17 mouse cellular contexts compared by ENCODE assay signal in the genomic region with DNA sequence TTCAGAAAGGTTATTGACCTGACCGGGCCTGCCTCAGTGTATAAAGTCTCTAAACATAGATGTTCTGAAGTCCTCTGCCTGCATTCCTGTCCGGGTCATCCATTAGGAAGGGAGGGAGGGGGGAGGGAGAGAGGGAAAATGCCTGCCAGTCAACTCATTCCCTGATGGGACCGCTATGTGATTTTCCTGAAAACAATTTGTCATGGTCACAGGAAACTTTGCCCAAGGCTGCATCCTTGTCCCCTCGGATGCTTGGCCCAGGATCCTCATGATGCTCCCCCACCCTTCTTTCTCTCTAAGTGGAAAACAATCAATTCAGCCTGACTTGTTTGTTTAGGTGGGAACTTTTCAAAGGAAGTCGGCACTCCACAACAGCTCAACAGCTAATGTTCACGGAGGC. TPM values are rescaled to one million over a fixed set of nuclear protein-coding genes. Genes with fewer than 3 reads are reported as not detected.
DNase-seq lines count a peak whose midpoint lies in the region; ATAC-seq lines count a peak whose summit lies in the region.
"Had no signal": no experiment of that assay in that cellular context is flagged by ENCODE, and none has a peak within 500 bp of the region (broad histone marks: within the 10 kb centered on the region; RNA-seq: fewer than 3 reads in every experiment).

No protein-coding gene starts in this region.

- H3K4me3 ChIP-seq in hindbrain, embryonic 10.5 days, result no peak overlapping the region
- H3K4me3 ChIP-seq in hindbrain, embryonic 16.5 days (ENCODE audit: low read length), result no peak overlapping the region
- no peak overlapping the region for H3K4me3 ChIP-seq in midbrain, embryonic 11.5 days (ENCODE audit: low read depth, low read length)
- H3K4me3 ChIP-seq in midbrain, embryonic 14.5 days (replicated peaks; ENCODE audit: low read depth, low read length), result no peak overlapping the region
- H3K4me3 ChIP-seq in limb, embryonic 11.5 days (ENCODE audit: low read depth, low read length), result no peak overlapping the region
- H3K4me3 ChIP-seq: forebrain, embryonic 15.5 days; heart, embryonic 13.5 days; hindbrain, embryonic 13.5 days; neural tube, embryonic 15.5 days had no signal

- H3K27ac ChIP-seq in hindbrain, embryonic 10.5 days, result peak overlapping the region; percentile 17; the same call in 1 of the 2 replicates
- H3K27ac ChIP-seq in hindbrain, embryonic 16.5 days (ENCODE audit: low read depth, low read length), result no peak overlapping the region
- H3K27ac ChIP-seq in midbrain, embryonic 11.5 days (ENCODE audit: low read depth, low read length), result no peak overlapping the region
- H3K27ac ChIP-seq in midbrain, embryonic 14.5 days (replicated peaks; ENCODE audit: low read depth, low read length), result no peak overlapping the region
- no peak overlapping the region for H3K27ac ChIP-seq in limb, embryonic 11.5 days (replicated peaks; ENCODE audit: low read depth, low read length)
- H3K27ac ChIP-seq: forebrain, embryonic 15.5 days; heart, embryonic 13.5 days; hindbrain, embryonic 13.5 days; neural tube, embryonic 15.5 days had no signal

- peak; percentile 55 for DNase-seq in hindbrain, embryonic 10.5 days (ENCODE audit: low spot score)
- peak; percentile 88 for DNase-seq in midbrain, embryonic 11.5 days (ENCODE audit: low spot score, missing footprints)
- DNase-seq in midbrain, embryonic 14.5 days, result no peak
- DNase-seq in limb, embryonic 11.5 days (ENCODE audit: low spot score), result peak; percentile 18
- DNase-seq in MN1 (ENCODE audit: low spot score), result no peak
- DNase-seq in thymus, postnatal 14 days, result no peak
- DNase-seq in frontal cortex, postnatal 14 days (ENCODE audit: low spot score in 2 of 2), result no peak
- DNase-seq: adrenal gland, postnatal 25 days; cerebellum, postnatal 25 days; gastrocnemius, postnatal 25 days; liver; thymus, postnatal 4 days had no signal

- H3K4me2 ChIP-seq in hindbrain, embryonic 16.5 days (ENCODE audit: low read length), result no peak overlapping the region
- no peak overlapping the region for H3K4me2 ChIP-seq in midbrain, embryonic 11.5 days
- H3K4me2 ChIP-seq in midbrain, embryonic 14.5 days (ENCODE audit: low read length), result no peak overlapping the region
- no peak overlapping the region for H3K4me2 ChIP-seq in limb, embryonic 11.5 days (ENCODE audit: low read depth, severe bottlenecking)
- H3K4me2 ChIP-seq: forebrain, embryonic 15.5 days; heart, embryonic 13.5 days; hindbrain, embryonic 13.5 days; neural tube, embryonic 15.5 days had no signal

- no peak for ATAC-seq in hindbrain, embryonic 16.5 days
- ATAC-seq in midbrain, embryonic 11.5 days (ENCODE audit: low FRiP score), result no peak
- ATAC-seq in midbrain, embryonic 14.5 days (ENCODE audit: low FRiP score, low TSS enrichment), result no peak
- ATAC-seq in limb, embryonic 11.5 days (ENCODE audit: insufficient number of reproducible peaks, low FRiP score, low TSS enrichment, low read depth), result no peak
- ATAC-seq: forebrain, embryonic 15.5 days had no signal

- peaks cover 2% of the 10 kb centered on the region; the same call in 1 of the 2 replicates for H3K27me3 ChIP-seq in hindbrain, embryonic 10.5 days (ENCODE audit: insufficient read depth, poor library complexity, severe bottlenecking)
- H3K27me3 ChIP-seq in hindbrain, embryonic 16.5 days (replicated peaks; ENCODE audit: control insufficient read depth, insufficient read depth, low read length), result no peaks in the 10 kb centered on the region
- H3K27me3 ChIP-seq in midbrain, embryonic 11.5 days (ENCODE audit: control insufficient read depth, insufficient read depth, low read length), result no peaks in the 10 kb centered on the region
- no peaks in the 10 kb centered on the region for H3K27me3 ChIP-seq in midbrain, embryonic 14.5 days (ENCODE audit: control insufficient read depth, insufficient read depth, low read length)
- no peaks in the 10 kb centered on the region for H3K27me3 ChIP-seq in limb, embryonic 11.5 days (ENCODE audit: control insufficient read depth, insufficient read depth, low read length)

- 9% methylated on average over 6 of the region's 6 CpGs for WGBS in hindbrain, embryonic 10.5 days
- 9% methylated on average over 6 of the region's 6 CpGs for WGBS in hindbrain, embryonic 16.5 days
- WGBS in midbrain, embryonic 11.5 days, result 25% methylated on average over 6 of the region's 6 CpGs
- WGBS in midbrain, embryonic 14.5 days, result 23% methylated on average over 6 of the region's 6 CpGs
- WGBS in limb, embryonic 11.5 days, result 22% methylated on average over 6 of the region's 6 CpGs

- no peaks in the 10 kb centered on the region for H3K9me3 ChIP-seq in hindbrain, embryonic 10.5 days
- H3K9me3 ChIP-seq in hindbrain, embryonic 16.5 days (ENCODE audit: control insufficient read depth, low read length), result no peaks in the 10 kb centered on the region
- no peaks in the 10 kb centered on the region for H3K9me3 ChIP-seq in midbrain, embryonic 11.5 days (ENCODE audit: control insufficient read depth, low read length)
- H3K9me3 ChIP-seq in midbrain, embryonic 14.5 days (ENCODE audit: control insufficient read depth, low read length), result no peaks in the 10 kb centered on the region
- H3K9me3 ChIP-seq in limb, embryonic 11.5 days (ENCODE audit: control insufficient read depth, low read length), result no peaks in the 10 kb centered on the region
- H3K9me3 ChIP-seq: forebrain, embryonic 15.5 days; heart, embryonic 13.5 days; hindbrain, embryonic 13.5 days; neural tube, embryonic 15.5 days had no signal

- H3K9ac ChIP-seq in hindbrain, embryonic 16.5 days (ENCODE audit: low read depth, low read length), result no peak overlapping the region
- no peak overlapping the region for H3K9ac ChIP-seq in midbrain, embryonic 11.5 days (ENCODE audit: low read length)
- H3K9ac ChIP-seq in midbrain, embryonic 14.5 days (replicated peaks; ENCODE audit: low read length), result no peak overlapping the region; the same call in 1 of the 2 replicates
- H3K9ac ChIP-seq in limb, embryonic 11.5 days (ENCODE audit: low read length), result no peak overlapping the region
- H3K9ac ChIP-seq: forebrain, embryonic 15.5 days; heart, embryonic 13.5 days; neural tube, embryonic 15.5 days had no signal

- H3K4me1 ChIP-seq in hindbrain, embryonic 10.5 days (replicated peaks), result peaks cover 35% of the 10 kb centered on the region
- H3K4me1 ChIP-seq in hindbrain, embryonic 16.5 days (ENCODE audit: control insufficient read depth, insufficient read depth, low read depth, low read length), result peaks cover 5% of the 10 kb centered on the region
- H3K4me1 ChIP-seq in midbrain, embryonic 11.5 days (ENCODE audit: control insufficient read depth, insufficient read depth, low read length), result peaks cover 7% of the 10 kb centered on the region
- H3K4me1 ChIP-seq in midbrain, embryonic 14.5 days (ENCODE audit: control insufficient read depth, insufficient read depth, low read length), result no peaks in the 10 kb centered on the region
- no peaks in the 10 kb centered on the region for H3K4me1 ChIP-seq in limb, embryonic 11.5 days (ENCODE audit: control insufficient read depth, insufficient read depth, low read length)

- H3K36me3 ChIP-seq in hindbrain, embryonic 10.5 days, result no peaks in the 10 kb centered on the region
- H3K36me3 ChIP-seq in hindbrain, embryonic 16.5 days (ENCODE audit: control insufficient read depth, insufficient read depth, low read length), result no peaks in the 10 kb centered on the region
- H3K36me3 ChIP-seq in midbrain, embryonic 11.5 days (ENCODE audit: control insufficient read depth, insufficient read depth, low read length), result no peaks in the 10 kb centered on the region
- no peaks in the 10 kb centered on the region for H3K36me3 ChIP-seq in midbrain, embryonic 14.5 days (ENCODE audit: control insufficient read depth, insufficient read depth, low read length)
- H3K36me3 ChIP-seq in limb, embryonic 11.5 days (ENCODE audit: control insufficient read depth, insufficient read depth, low read length), result no peaks in the 10 kb centered on the region
- H3K36me3 ChIP-seq: forebrain, embryonic 15.5 days; heart, embryonic 13.5 days; hindbrain, embryonic 13.5 days; neural tube, embryonic 15.5 days had no signal

RNA-seq across cellular contexts. Expression of a gene that starts 5.2 kb away (rescaled TPM):
- 50.2 and 52.7 TPM in 2 replicates for polyA plus RNA-seq in hindbrain, embryonic 10.5 days (2016; fragmentation: Nextera tagmentation; extraction: Ambion mirVana)
- polyA plus RNA-seq in hindbrain, embryonic 16.5 days (2015; fragmentation: Nextera tagmentation; extraction: Ambion mirVana), result 12.0 and 12.5 TPM in 2 replicates
- 33.7 and 34.1 TPM in 2 replicates for polyA plus RNA-seq in midbrain, embryonic 11.5 days (2014; fragmentation: Nextera tagmentation; extraction: Ambion mirVana)
- 3.6 and 4.1 TPM in 2 replicates for polyA plus RNA-seq in midbrain, embryonic 14.5 days (2014; fragmentation: Nextera tagmentation; extraction: Ambion mirVana)
- 57.9 and 58.2 TPM in 2 replicates for polyA plus RNA-seq in limb, embryonic 11.5 days (2014; fragmentation: Nextera tagmentation; extraction: Ambion mirVana)

RNA-seq across cellular contexts. Expression of a gene that starts 8.7 kb away (rescaled TPM):
- polyA plus RNA-seq in hindbrain, embryonic 10.5 days (2016; fragmentation: Nextera tagmentation; extraction: Ambion mirVana), result 0.51 and 0.60 TPM in 2 replicates
- 0.44 and 0.52 TPM in 2 replicates for polyA plus RNA-seq in hindbrain, embryonic 16.5 days (2015; fragmentation: Nextera tagmentation; extraction: Ambion mirVana)
- polyA plus RNA-seq in midbrain, embryonic 11.5 days (2014; fragmentation: Nextera tagmentation; extraction: Ambion mirVana), result 0.40 and 0.72 TPM in 2 replicates
- polyA plus RNA-seq in midbrain, embryonic 14.5 days (2014; fragmentation: Nextera tagmentation; extraction: Ambion mirVana), result not detected in 2 replicates
- 0.30 and 0.71 TPM in 2 replicates for polyA plus RNA-seq in limb, embryonic 11.5 days (2014; fragmentation: Nextera tagmentation; extraction: Ambion mirVana)

RNA-seq across cellular contexts. Expression of a gene that starts 20.5 kb away (rescaled TPM):
- polyA plus RNA-seq in hindbrain, embryonic 10.5 days (2016; fragmentation: Nextera tagmentation; extraction: Ambion mirVana), result 8.9 and 9.6 TPM in 2 replicates
- 10.4 and 12.3 TPM in 2 replicates for polyA plus RNA-seq in hindbrain, embryonic 16.5 days (2015; fragmentation: Nextera tagmentation; extraction: Ambion mirVana)
- 5.0 and 6.1 TPM in 2 replicates for polyA plus RNA-seq in midbrain, embryonic 11.5 days (2014; fragmentation: Nextera tagmentation; extraction: Ambion mirVana)
- polyA plus RNA-seq in midbrain, embryonic 14.5 days (2014; fragmentation: Nextera tagmentation; extraction: Ambion mirVana), result 0.86 and 7.9 TPM in 2 replicates
- polyA plus RNA-seq in limb, embryonic 11.5 days (2014; fragmentation: Nextera tagmentation; extraction: Ambion mirVana), result 1.7 and 1.8 TPM in 2 replicates

RNA-seq across cellular contexts. Expression of a gene that starts 25.9 kb away (rescaled TPM):
- 68.7 and 71.6 TPM in 2 replicates for polyA plus RNA-seq in hindbrain, embryonic 10.5 days (2016; fragmentation: Nextera tagmentation; extraction: Ambion mirVana)
- polyA plus RNA-seq in hindbrain, embryonic 16.5 days (2015; fragmentation: Nextera tagmentation; extraction: Ambion mirVana), result 66.3 and 70.4 TPM in 2 replicates
- 50.7 and 51.0 TPM in 2 replicates for polyA plus RNA-seq in midbrain, embryonic 11.5 days (2014; fragmentation: Nextera tagmentation; extraction: Ambion mirVana)
- polyA plus RNA-seq in midbrain, embryonic 14.5 days (2014; fragmentation: Nextera tagmentation; extraction: Ambion mirVana), result 54.6 and 61.5 TPM in 2 replicates
- polyA plus RNA-seq in limb, embryonic 11.5 days (2014; fragmentation: Nextera tagmentation; extraction: Ambion mirVana), result 66.5 and 74.2 TPM in 2 replicates

RNA-seq across cellular contexts. Expression of a gene that starts 28.9 kb away (rescaled TPM):
- 18.2 and 22.5 TPM in 2 replicates for polyA plus RNA-seq in hindbrain, embryonic 10.5 days (2016; fragmentation: Nextera tagmentation; extraction: Ambion mirVana)
- polyA plus RNA-seq in hindbrain, embryonic 16.5 days (2015; fragmentation: Nextera tagmentation; extraction: Ambion mirVana), result 14.0 and 14.6 TPM in 2 replicates
- 4.0 and 4.6 TPM in 2 replicates for polyA plus RNA-seq in midbrain, embryonic 11.5 days (2014; fragmentation: Nextera tagmentation; extraction: Ambion mirVana)
- polyA plus RNA-seq in midbrain, embryonic 14.5 days (2014; fragmentation: Nextera tagmentation; extraction: Ambion mirVana), result 4.9 and 5.2 TPM in 2 replicates
- polyA plus RNA-seq in limb, embryonic 11.5 days (2014; fragmentation: Nextera tagmentation; extraction: Ambion mirVana), result 8.3 and 8.7 TPM in 2 replicates

Comparison
In these comparisons a context has a peak if more than half of its experiments do, and no peak if none do; other contexts are left out.
1. DNase-seq: peak in hindbrain, embryonic 10.5 days (single experiment), midbrain, embryonic 11.5 days (single experiment) and limb, embryonic 11.5 days (single experiment); none in midbrain, embryonic 14.5 days (single experiment), MN1 (single experiment), thymus, postnatal 14 days (single experiment) and frontal cortex, postnatal 14 days (0 of 2).